Mouse (Mus musculus) B cell, adult 62 days (primary cell): Measurements from ENCODE around the gene Gucd1. TPM values are rescaled to one million over a fixed set of nuclear protein-coding genes. Genes with fewer than 3 reads are reported as not detected.

Experiments
- total RNA-seq: library from RNA; stranded (reverse); gene quantifications from 4 replicates; pipeline ENCODE4 v1.2.4, GENCODE M21; 2023

Gucd1 gene
- total RNA-seq = 80.1 to 102 TPM (median 85.7 TPM) in 4 replicates

GRCm38 (mm10) chr10:75517758-75518143 is at the start of gene Gucd1:
Gene Gucd1, minus strand, starts transcription at chr10:75517972.

GRCm38 (mm10) chr10:75561071-75561654 is 43.4 kb upstream of the Gucd1 start, which contains the start of gene Ggt1:
Gene Ggt1, plus strand, starts transcription at chr10:75561604.

GRCm38 (mm10) chr10:75559676-75560548 is 42.1 kb upstream of the Gucd1 start, which contains the start of gene Lrrc75b:
Gene Lrrc75b, minus strand, starts transcription at chr10:75560330.

GRCm38 (mm10) chr10:75517073-75517757 is 557 bp downstream of the Gucd1 start, which contains the start of gene Snrpd3:
Gene Snrpd3, plus strand, starts transcription at chr10:75517551.

GRCm38 (mm10) chr10:75400958-75401357 is 116.8 kb downstream of the Gucd1 start, which contains the start of gene Upb1:
Gene Upb1, plus strand, starts transcription at chr10:75401115.

GRCm38 (mm10) chr10:75316872-75316907 is 201.1 kb downstream of the Gucd1 start, which contains the start of gene Adora2a:
Gene Adora2a, plus strand, starts transcription at chr10:75316877.

Other genes starting within 250 kb of the Gucd1 start
- 8.8 to 12.0 TPM (median 10.1 TPM) in 4 replicates for gene Adora2a, start 201.1 kb downstream of the Gucd1 start, total RNA-seq
- 0.56 to 1.8 TPM (median 0.82 TPM) in 4 replicates for gene Upb1, start 116.9 kb downstream of the Gucd1 start, total RNA-seq
- 62.7 to 87.2 TPM (median 67.2 TPM) in 4 replicates for gene Snrpd3, start 421 bp downstream of the Gucd1 start, total RNA-seq
- not detected in 4 replicates for gene Lrrc75b, start 42.4 kb upstream of the Gucd1 start, total RNA-seq
- 1.2 TPM in 1 of 4 replicates, not detected in the others for gene Ggt1, start 43.6 kb upstream of the Gucd1 start, total RNA-seq
- 0.31 to 2.4 TPM (median 0.60 TPM) in 4 replicates for gene Ggt5, start 71.4 kb upstream of the Gucd1 start, total RNA-seq
- gene Susd2, start 126.0 kb upstream of the Gucd1 start, total RNA-seq = 2.3 to 4.0 TPM (median 3.3 TPM) in 4 replicates
- 96.5 to 105 TPM (median 99.5 TPM) in 4 replicates for gene Cabin1, start 246.4 kb upstream of the Gucd1 start, total RNA-seq